Mouse (Mus musculus): ENCODE measurements around the gene Cxcl13. TPM values are rescaled to one million over a fixed set of nuclear protein-coding genes. Genes with fewer than 3 reads are reported as not detected.
"Not testable (repeated sequence)": the region's sequence is repeated elsewhere in the genome, so short reads cannot be mapped to it uniquely, and the experiment has no call there.

The Cxcl13 gene
- polyA plus RNA-seq, 1 experiment from 2014 or later: not detected

DNA sequence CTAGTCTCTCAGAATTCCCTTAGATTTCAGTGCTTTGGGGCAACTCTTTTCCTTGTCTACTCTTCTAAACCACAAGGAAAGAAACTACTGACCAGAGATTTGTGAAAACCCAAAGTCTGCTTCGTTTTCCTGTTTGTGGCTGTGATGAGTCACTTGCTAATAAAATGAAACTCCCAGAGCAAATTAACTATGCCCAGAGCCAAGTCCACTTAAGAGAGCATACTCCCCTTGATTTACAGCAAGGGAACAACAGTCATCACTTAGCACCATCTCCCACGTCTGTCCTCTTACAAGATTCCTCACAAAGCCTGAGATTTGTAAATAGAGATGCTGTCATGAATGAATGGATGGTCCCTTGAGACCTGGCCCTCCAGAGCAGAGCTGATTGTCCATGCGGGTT, 11.6 kb upstream of the Cxcl13 start:
- Histone ChIP-seq H3K4me3 (no peak overlapping the region), H3K9ac (no peak overlapping the region), H3K27ac (no peak overlapping the region), H3K36me3 (ENCODE audit: poor library complexity, severe bottlenecking) (no peaks in the 10 kb centered on the region), H3K4me2 (no peak overlapping the region), H3K27me3 (no peaks in the 10 kb centered on the region), H3K4me1 (no peaks in the 10 kb centered on the region), H3K9me3 (replicated peaks) (no peaks in the 10 kb centered on the region)
- no peak for ATAC-seq
- WGBS: 65% methylated on average over 3 of the region's 3 CpGs

GRCm38 (mm10) chr5:95946344-95946743, 10.4 kb upstream of the Cxcl13 start:
- H3K9me3 ChIP-seq (replicated peaks): no peaks in the 10 kb centered on the region
- no peak overlapping the region for H3K4me3 ChIP-seq
- H3K27me3 ChIP-seq: no peaks in the 10 kb centered on the region
- H3K36me3 ChIP-seq (ENCODE audit: poor library complexity, severe bottlenecking): no peaks in the 10 kb centered on the region
- H3K4me2 ChIP-seq: no peak overlapping the region
- WGBS: 73% methylated on average over 2 of the region's 2 CpGs
- no peak overlapping the region for H3K27ac ChIP-seq
- H3K9ac ChIP-seq: no peak overlapping the region
- no peak for ATAC-seq
- no peaks in the 10 kb centered on the region for H3K4me1 ChIP-seq

DNA sequence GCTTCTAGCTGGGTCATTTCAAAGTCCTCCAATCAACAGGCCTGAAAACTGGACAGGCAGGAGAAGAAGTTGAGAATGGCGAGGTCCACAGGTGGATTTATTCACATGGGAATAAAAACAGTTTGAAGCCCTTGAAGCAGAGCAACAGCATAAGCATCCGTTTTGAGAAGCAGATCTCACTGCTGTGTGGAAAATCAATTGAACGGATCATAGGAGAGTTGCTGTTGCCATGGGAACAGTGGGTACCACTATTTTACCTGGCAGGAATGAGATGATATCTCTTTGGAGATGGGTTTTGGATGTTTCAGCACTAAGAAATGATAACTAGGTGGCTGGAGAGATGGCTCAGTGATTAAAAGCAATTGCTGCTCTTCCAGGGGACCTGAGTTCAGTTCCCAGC, 8.1 kb upstream of the Cxcl13 start:
- no peaks in the 10 kb centered on the region for H3K36me3 ChIP-seq (ENCODE audit: poor library complexity, severe bottlenecking)
- 85% methylated on average over 3 of the region's 3 CpGs for WGBS

DNA sequence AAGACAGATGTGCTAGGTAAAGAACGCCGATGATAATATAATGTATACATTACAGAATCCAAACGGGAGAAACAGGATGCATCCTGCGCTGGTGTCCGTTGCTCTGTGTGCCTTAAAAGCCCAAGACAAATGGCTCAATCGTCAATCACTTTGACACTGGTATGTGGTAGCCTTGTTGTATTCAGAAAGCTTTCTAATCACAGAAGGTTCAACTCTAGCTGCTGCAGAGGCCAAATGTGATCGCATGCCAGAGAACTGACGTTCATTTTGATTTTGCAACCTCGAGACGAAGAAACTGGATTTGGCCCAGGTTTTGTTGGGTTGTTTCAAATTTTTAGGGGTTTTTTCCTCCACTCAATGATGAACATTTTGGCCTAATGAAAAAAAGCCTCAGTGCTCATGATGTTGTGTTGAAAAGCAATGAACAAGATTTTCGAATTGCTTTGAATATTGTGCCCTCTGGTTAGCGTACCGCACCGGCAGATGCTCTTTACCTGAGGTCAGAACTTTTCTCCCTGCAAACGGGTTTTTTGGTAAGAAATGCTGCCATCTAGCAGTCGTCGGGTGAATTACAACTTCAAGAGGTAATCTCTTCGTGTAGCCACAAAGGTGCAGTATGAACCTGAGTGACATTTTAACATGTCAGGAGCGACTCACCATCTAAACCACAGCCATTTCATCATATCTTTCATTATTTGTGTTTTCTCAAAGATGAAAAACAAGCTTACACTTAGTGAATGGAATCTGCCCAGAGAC, 6.6 kb upstream of the Cxcl13 start:
- H3K27me3 ChIP-seq: no peaks in the 10 kb centered on the region
- no peak overlapping the region for H3K9ac ChIP-seq
- no peaks in the 10 kb centered on the region for H3K9me3 ChIP-seq (replicated peaks)
- H3K4me1 ChIP-seq: no peaks in the 10 kb centered on the region
- H3K36me3 ChIP-seq (ENCODE audit: poor library complexity, severe bottlenecking): no peaks in the 10 kb centered on the region
- ATAC-seq: no peak
- H3K27ac ChIP-seq: no peak overlapping the region
- H3K4me2 ChIP-seq: no peak overlapping the region
- WGBS: 55% methylated on average over 19 of the region's 19 CpGs
- H3K4me3 ChIP-seq: no peak overlapping the region

More for the DNA sequence above, 8.1 kb upstream of the Cxcl13 start:
- Histone ChIP-seq H3K4me3 (no peak overlapping the region), H3K27ac (no peak overlapping the region), H3K9me3 (replicated peaks) (no peaks in the 10 kb centered on the region), H3K4me2 (no peak overlapping the region), H3K27me3 (no peaks in the 10 kb centered on the region), H3K4me1 (no peaks in the 10 kb centered on the region), H3K9ac (no peak overlapping the region)
- no peak for ATAC-seq

DNA sequence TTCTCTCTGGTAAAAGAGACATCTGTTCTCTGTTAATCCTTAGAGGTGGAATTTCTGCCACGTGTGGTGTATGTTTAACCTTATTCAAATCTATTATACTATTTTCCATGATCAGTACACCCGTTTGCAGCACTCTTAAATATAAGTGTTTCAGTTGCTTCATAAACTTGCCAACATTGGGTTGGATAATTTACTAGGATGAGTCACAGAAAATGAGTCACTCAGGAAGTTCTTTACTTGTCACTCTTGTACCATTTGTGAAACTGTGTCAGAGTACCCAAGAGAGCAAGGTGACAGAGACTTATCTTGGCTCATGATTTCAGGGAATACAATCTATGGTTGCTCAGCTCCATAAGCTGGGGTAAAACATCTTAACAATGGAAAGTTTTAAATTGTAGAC, 8.2 kb downstream of the Cxcl13 start:
- no peak overlapping the region for H3K4me3 ChIP-seq
- H3K9me3 ChIP-seq (replicated peaks): no peaks in the 10 kb centered on the region
- no peaks in the 10 kb centered on the region for H3K27me3 ChIP-seq
- H3K9ac ChIP-seq: no peak overlapping the region
- no peak overlapping the region for H3K4me2 ChIP-seq
- no peaks in the 10 kb centered on the region for H3K4me1 ChIP-seq
- no peaks in the 10 kb centered on the region for H3K36me3 ChIP-seq (ENCODE audit: poor library complexity, severe bottlenecking)
- ATAC-seq: no peak
- 70% methylated on average over 2 of the region's 2 CpGs for WGBS
- H3K27ac ChIP-seq: no peak overlapping the region

GRCm38 (mm10) chr5:95966621-95967020, 9.9 kb downstream of the Cxcl13 start:
- H3K9me3 ChIP-seq (replicated peaks): no peaks in the 10 kb centered on the region
- H3K4me3 ChIP-seq: no peak overlapping the region
- no peak overlapping the region for H3K27ac ChIP-seq
- H3K9ac ChIP-seq: no peak overlapping the region
- H3K4me2 ChIP-seq: no peak overlapping the region
- H3K36me3 ChIP-seq (ENCODE audit: poor library complexity, severe bottlenecking): no peaks in the 10 kb centered on the region
- no peaks in the 10 kb centered on the region for H3K4me1 ChIP-seq
- no peak for ATAC-seq
- 68% methylated on average over 2 of the region's 2 CpGs for whole genome bisulfite sequencing
- H3K27me3 ChIP-seq: no peaks in the 10 kb centered on the region

GRCm38 (mm10) chr5:95970845-95971244, 14.1 kb downstream of the Cxcl13 start:
- Histone ChIP-seq H3K4me2 (no peak overlapping the region), H3K9me3 (replicated peaks) (no peaks in the 10 kb centered on the region), H3K36me3 (ENCODE audit: poor library complexity, severe bottlenecking) (no peaks in the 10 kb centered on the region), H3K4me1 (no peaks in the 10 kb centered on the region), H3K27me3 (no peaks in the 10 kb centered on the region), H3K9ac (no peak overlapping the region), H3K27ac (no peak overlapping the region), H3K4me3 (no peak overlapping the region)
- peak; percentile 50; the same call in 1 of the 2 replicates for ATAC-seq
- WGBS: 45% methylated on average over 6 of the region's 6 CpGs

- 64% methylated on average over 3 of the region's 3 CpGs for WGBS
- H3K4me1 ChIP-seq: no peaks in the 10 kb centered on the region
- no peaks in the 10 kb centered on the region for H3K36me3 ChIP-seq (ENCODE audit: poor library complexity, severe bottlenecking)
- H3K9ac ChIP-seq: no peak overlapping the region
- H3K27me3 ChIP-seq: no peaks in the 10 kb centered on the region
- H3K4me3 ChIP-seq: no peak overlapping the region
- H3K4me2 ChIP-seq: no peak overlapping the region
- ATAC-seq: peak; percentile 55
- H3K27ac ChIP-seq: no peak overlapping the region
- H3K9me3 ChIP-seq (replicated peaks): no peaks in the 10 kb centered on the region
Measured at GRCm38 (mm10) chr5:95972208-95972607, 15.5 kb downstream of the Cxcl13 start.

DNA sequence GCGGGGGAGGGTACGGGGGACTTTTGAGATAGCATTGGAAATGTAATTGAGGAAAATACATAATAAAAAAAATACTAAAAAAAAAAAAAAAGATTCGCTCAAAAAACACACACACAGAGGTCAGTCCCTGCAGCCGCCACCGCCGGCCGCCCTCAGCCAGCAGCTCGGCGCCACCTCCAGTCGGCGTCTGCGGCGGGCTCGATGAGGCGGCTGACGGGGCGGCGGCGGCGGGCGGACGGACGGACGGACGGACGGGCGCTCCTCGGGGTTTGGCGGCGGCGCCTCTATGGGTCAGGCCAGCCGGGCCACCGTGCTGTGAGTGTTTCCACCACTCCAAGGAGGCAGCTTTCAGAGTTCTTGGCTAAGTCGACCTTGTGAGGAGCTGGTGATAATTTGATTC, 17.1 kb downstream of the Cxcl13 start:
- H3K4me2 ChIP-seq: peak overlapping the region; percentile 43
- not testable (repeated sequence) for H3K9ac ChIP-seq; ATAC-seq; H3K36me3 ChIP-seq (ENCODE audit: poor library complexity, severe bottlenecking); H3K4me1 ChIP-seq; H3K4me3 ChIP-seq; H3K27ac ChIP-seq; H3K27me3 ChIP-seq; H3K9me3 ChIP-seq (replicated peaks)
- 15% methylated on average over 29 of the region's 34 CpGs for WGBS

- Histone ChIP-seq H3K27ac (no peak overlapping the region), H3K36me3 (ENCODE audit: poor library complexity, severe bottlenecking) (no peaks in the 10 kb centered on the region), H3K4me2 (no peak overlapping the region), H3K9me3 (replicated peaks) (no peaks in the 10 kb centered on the region), H3K9ac (no peak overlapping the region), H3K27me3 (no peaks in the 10 kb centered on the region), H3K4me1 (no peaks in the 10 kb centered on the region), H3K4me3 (no peak overlapping the region)
- 72% methylated on average over 1 of the region's 1 CpGs for WGBS
- ATAC-seq: no peak
Measured at GRCm38 (mm10) chr5:95976299-95976698, 19.5 kb downstream of the Cxcl13 start.

DNA sequence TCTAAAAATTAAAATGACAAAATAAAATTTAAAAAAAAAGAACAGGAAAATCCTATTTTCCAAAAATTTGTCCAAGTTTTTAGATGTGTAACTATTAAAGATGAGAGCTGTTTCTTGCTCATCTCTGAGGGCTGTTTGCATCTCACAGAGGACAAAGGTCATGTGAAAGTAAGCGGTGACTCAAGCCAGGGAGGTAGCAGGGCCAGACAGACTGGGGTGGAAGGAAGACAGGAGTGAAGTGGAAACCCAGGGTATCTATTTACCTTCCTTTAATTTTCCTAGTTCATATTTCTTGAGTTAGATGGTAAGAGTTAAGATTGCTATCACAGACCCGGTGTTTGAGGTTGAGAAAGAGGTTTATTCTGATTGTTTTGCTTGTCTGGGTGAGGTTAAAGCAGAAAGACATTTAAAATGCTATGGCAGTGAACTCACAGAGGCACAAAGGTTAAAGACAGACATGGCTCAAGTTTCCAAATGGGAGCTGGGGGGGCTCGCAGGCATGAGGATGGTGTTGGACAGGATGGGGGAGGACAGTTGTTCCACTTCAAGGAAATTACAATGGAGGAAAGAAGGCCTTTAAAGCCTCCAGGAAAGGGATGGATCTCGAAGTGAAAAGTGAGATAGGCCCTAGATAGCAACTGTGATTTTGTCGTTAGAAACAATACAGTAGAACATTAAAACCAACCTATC, 27.2 kb downstream of the Cxcl13 start:
- 75% methylated on average over 5 of the region's 5 CpGs for WGBS
- no peak overlapping the region for H3K9ac ChIP-seq
- H3K4me1 ChIP-seq: no peaks in the 10 kb centered on the region
- H3K27ac ChIP-seq: no peak overlapping the region
- no peak for ATAC-seq
- no peaks in the 10 kb centered on the region for H3K9me3 ChIP-seq (replicated peaks)
- no peaks in the 10 kb centered on the region for H3K36me3 ChIP-seq (ENCODE audit: poor library complexity, severe bottlenecking)
- no peak overlapping the region for H3K4me2 ChIP-seq
- no peaks in the 10 kb centered on the region for H3K27me3 ChIP-seq
- no peak overlapping the region for H3K4me3 ChIP-seq

GRCm38 (mm10) chr5:95991339-95992292, 34.9 kb downstream of the Cxcl13 start:
- WGBS: 2% methylated on average over 12 of the region's 12 CpGs
- Histone ChIP-seq H3K9me3 (replicated peaks) (no peaks in the 10 kb centered on the region), H3K4me3 (no peak overlapping the region), H3K27ac (no peak overlapping the region), H3K4me2 (peak overlapping the region; percentile 24; the same call in 1 of the 2 replicates), H3K36me3 (ENCODE audit: poor library complexity, severe bottlenecking) (no peaks in the 10 kb centered on the region), H3K27me3 (no peaks in the 10 kb centered on the region), H3K9ac (no peak overlapping the region), H3K4me1 (peaks cover 10% of the 10 kb centered on the region)
- peak; percentile 79 for ATAC-seq
